Mouse (Mus musculus) stomach, postnatal 0 days (tissue): ENCODE measurements around the gene Tpk1.

Source experiments
- CTCF ChIP-seq: IDR thresholded peaks from 2 replicates; pipeline ENCODE4 v1.5.1; 2016; ENCODE audit warnings: antibody characterized with exemption, low read depth, mild to moderate bottlenecking, moderate library complexity
- EP300 ChIP-seq: optimal IDR thresholded peaks from 2 replicates; pipeline ENCODE3; 2016; ENCODE audit warnings: antibody characterized with exemption

- TF ChIP-seq CTCF (no peak), EP300 (no peak)
Measured at GRCm38 (mm10) chr6:43387273-43387672, 278.8 kb downstream of the Tpk1 start.
